Mouse (Mus musculus): ENCODE results near the gene Atp7a. TPM values are rescaled to one million over a fixed set of nuclear protein-coding genes. Genes with fewer than 3 reads are reported as not detected.

Atp7a gene
- polyA plus RNA-seq, 1 experiment from 2014 or later = 37.8 TPM

- ATAC-seq (ENCODE audit: low FRiP score, low TSS enrichment) = no peak
- H3K4me2 ChIP-seq (replicated peaks; ENCODE audit: low read depth, low read length) = no peak within 1 kb of the TSS
- WGBS = 88% methylated on average over 6 of the region's 6 CpGs
- H3K36me3 ChIP-seq (ENCODE audit: control insufficient read depth, insufficient read depth, low read length) = no peaks in the 10 kb centered on the region
- H3K9ac ChIP-seq (ENCODE audit: low read depth, low read length) = no peak within 1 kb of the TSS
- H3K9me3 ChIP-seq (ENCODE audit: control insufficient read depth, low read length) = no peaks in the 10 kb centered on the region
- H3K27me3 ChIP-seq (ENCODE audit: control insufficient read depth, insufficient read depth, low read length) = no peaks in the 10 kb centered on the region
- H3K4me3 ChIP-seq (ENCODE audit: low read length) = no peak within 1 kb of the TSS
- H3K27ac ChIP-seq (ENCODE audit: low read depth, low read length) = no peak within 1 kb of the TSS
- no peaks in the 10 kb centered on the region for H3K4me1 ChIP-seq (ENCODE audit: control insufficient read depth, insufficient read depth, low read length)
Measured at GRCm38 (mm10) chrX:106142936-106143335, 115.9 kb downstream of the Atp7a start, which contains the start of gene Tlr13. TSS of gene Tlr13 (plus strand) at chrX:106143204.

GRCm38 (mm10) chrX:106148185-106148584 is 121.1 kb downstream of the Atp7a start:
- Histone ChIP-seq H3K36me3 (ENCODE audit: control insufficient read depth, insufficient read depth, low read length) (no peaks in the 10 kb centered on the region), H3K9me3 (ENCODE audit: control insufficient read depth, low read length) (no peaks in the 10 kb centered on the region), H3K4me2 (replicated peaks; ENCODE audit: low read depth, low read length) (no peak overlapping the region), H3K9ac (ENCODE audit: low read depth, low read length) (no peak overlapping the region), H3K27ac (ENCODE audit: low read depth, low read length) (no peak overlapping the region), H3K4me3 (ENCODE audit: low read length) (no peak overlapping the region), H3K27me3 (ENCODE audit: control insufficient read depth, insufficient read depth, low read length) (no peaks in the 10 kb centered on the region), H3K4me1 (ENCODE audit: control insufficient read depth, insufficient read depth, low read length) (no peaks in the 10 kb centered on the region)
- 91% methylated on average over 1 of the region's 1 CpGs for WGBS
- no peak for ATAC-seq (ENCODE audit: low FRiP score, low TSS enrichment)

- Histone ChIP-seq H3K4me3 (ENCODE audit: low read length) (no peak overlapping the region), H3K4me2 (replicated peaks; ENCODE audit: low read depth, low read length) (no peak overlapping the region), H3K9ac (ENCODE audit: low read depth, low read length) (no peak overlapping the region), H3K9me3 (ENCODE audit: control insufficient read depth, low read length) (no peaks in the 10 kb centered on the region), H3K27ac (ENCODE audit: low read depth, low read length) (no peak overlapping the region), H3K36me3 (ENCODE audit: control insufficient read depth, insufficient read depth, low read length) (no peaks in the 10 kb centered on the region), H3K4me1 (ENCODE audit: control insufficient read depth, insufficient read depth, low read length) (no peaks in the 10 kb centered on the region), H3K27me3 (ENCODE audit: control insufficient read depth, insufficient read depth, low read length) (no peaks in the 10 kb centered on the region)
- ATAC-seq (ENCODE audit: low FRiP score, low TSS enrichment) = no peak
- WGBS = 83% methylated on average over 3 of the region's 3 CpGs
Measured at GRCm38 (mm10) chrX:106149460-106149859, 122.4 kb downstream of the Atp7a start.

GRCm38 (mm10) chrX:106154180-106154586 is 127.1 kb downstream of the Atp7a start:
- H3K4me2 ChIP-seq (replicated peaks; ENCODE audit: low read depth, low read length) = no peak overlapping the region
- H3K9me3 ChIP-seq (ENCODE audit: control insufficient read depth, low read length) = no peaks in the 10 kb centered on the region
- H3K4me1 ChIP-seq (ENCODE audit: control insufficient read depth, insufficient read depth, low read length) = no peaks in the 10 kb centered on the region
- H3K9ac ChIP-seq (ENCODE audit: low read depth, low read length) = no peak overlapping the region
- H3K4me3 ChIP-seq (ENCODE audit: low read length) = no peak overlapping the region
- H3K36me3 ChIP-seq (ENCODE audit: control insufficient read depth, insufficient read depth, low read length) = no peaks in the 10 kb centered on the region
- ATAC-seq (ENCODE audit: low FRiP score, low TSS enrichment) = no peak
- no peaks in the 10 kb centered on the region for H3K27me3 ChIP-seq (ENCODE audit: control insufficient read depth, insufficient read depth, low read length)
- H3K27ac ChIP-seq (ENCODE audit: low read depth, low read length) = no peak overlapping the region

- no peak overlapping the region for H3K4me3 ChIP-seq (ENCODE audit: low read length)
- no peak overlapping the region for H3K4me2 ChIP-seq (replicated peaks; ENCODE audit: low read depth, low read length)
- no peak overlapping the region for H3K9ac ChIP-seq (ENCODE audit: low read depth, low read length)
- H3K36me3 ChIP-seq (ENCODE audit: control insufficient read depth, insufficient read depth, low read length) = no peaks in the 10 kb centered on the region
- WGBS = 87% methylated on average over 4 of the region's 4 CpGs
- no peaks in the 10 kb centered on the region for H3K27me3 ChIP-seq (ENCODE audit: control insufficient read depth, insufficient read depth, low read length)
- H3K27ac ChIP-seq (ENCODE audit: low read depth, low read length) = no peak overlapping the region
- ATAC-seq (ENCODE audit: low FRiP score, low TSS enrichment) = no peak
- no peaks in the 10 kb centered on the region for H3K4me1 ChIP-seq (ENCODE audit: control insufficient read depth, insufficient read depth, low read length)
- no peaks in the 10 kb centered on the region for H3K9me3 ChIP-seq (ENCODE audit: control insufficient read depth, low read length)
Measured at GRCm38 (mm10) chrX:106155892-106156291, 128.8 kb downstream of the Atp7a start.

GRCm38 (mm10) chrX:106163995-106164394 is 136.9 kb downstream of the Atp7a start:
- no peaks in the 10 kb centered on the region for H3K36me3 ChIP-seq (ENCODE audit: control insufficient read depth, insufficient read depth, low read length)
- no peak for ATAC-seq (ENCODE audit: low FRiP score, low TSS enrichment)
- H3K9me3 ChIP-seq (ENCODE audit: control insufficient read depth, low read length) = no peaks in the 10 kb centered on the region
- H3K4me1 ChIP-seq (ENCODE audit: control insufficient read depth, insufficient read depth, low read length) = no peaks in the 10 kb centered on the region
- H3K27me3 ChIP-seq (ENCODE audit: control insufficient read depth, insufficient read depth, low read length) = no peaks in the 10 kb centered on the region
- H3K27ac ChIP-seq (ENCODE audit: low read depth, low read length) = no peak overlapping the region
- WGBS = 59% methylated on average over 5 of the region's 5 CpGs
- H3K4me2 ChIP-seq (replicated peaks; ENCODE audit: low read depth, low read length) = no peak overlapping the region
- no peak overlapping the region for H3K9ac ChIP-seq (ENCODE audit: low read depth, low read length)
- H3K4me3 ChIP-seq (ENCODE audit: low read length) = no peak overlapping the region

- Histone ChIP-seq H3K36me3 (ENCODE audit: control insufficient read depth, insufficient read depth, low read length) (no peaks in the 10 kb centered on the region), H3K27ac (ENCODE audit: low read depth, low read length) (no peak overlapping the region), H3K27me3 (ENCODE audit: control insufficient read depth, insufficient read depth, low read length) (no peaks in the 10 kb centered on the region), H3K9me3 (ENCODE audit: control insufficient read depth, low read length) (no peaks in the 10 kb centered on the region), H3K4me2 (replicated peaks; ENCODE audit: low read depth, low read length) (no peak overlapping the region), H3K9ac (ENCODE audit: low read depth, low read length) (no peak overlapping the region), H3K4me1 (ENCODE audit: control insufficient read depth, insufficient read depth, low read length) (no peaks in the 10 kb centered on the region), H3K4me3 (ENCODE audit: low read length) (no peak overlapping the region)
- ATAC-seq (ENCODE audit: low FRiP score, low TSS enrichment) = no peak
- 72% methylated on average over 5 of the region's 5 CpGs for WGBS
Measured at GRCm38 (mm10) chrX:106164555-106164954, 137.5 kb downstream of the Atp7a start.

GRCm38 (mm10) chrX:106165089-106165488 is 138.0 kb downstream of the Atp7a start:
- no peak overlapping the region for H3K27ac ChIP-seq (ENCODE audit: low read depth, low read length)
- H3K9me3 ChIP-seq (ENCODE audit: control insufficient read depth, low read length) = no peaks in the 10 kb centered on the region
- no peaks in the 10 kb centered on the region for H3K4me1 ChIP-seq (ENCODE audit: control insufficient read depth, insufficient read depth, low read length)
- no peaks in the 10 kb centered on the region for H3K36me3 ChIP-seq (ENCODE audit: control insufficient read depth, insufficient read depth, low read length)
- H3K4me2 ChIP-seq (replicated peaks; ENCODE audit: low read depth, low read length) = no peak overlapping the region
- WGBS = 79% methylated on average over 1 of the region's 1 CpGs
- no peak overlapping the region for H3K4me3 ChIP-seq (ENCODE audit: low read length)
- no peaks in the 10 kb centered on the region for H3K27me3 ChIP-seq (ENCODE audit: control insufficient read depth, insufficient read depth, low read length)
- no peak overlapping the region for H3K9ac ChIP-seq (ENCODE audit: low read depth, low read length)
- no peak for ATAC-seq (ENCODE audit: low FRiP score, low TSS enrichment)

- H3K36me3 ChIP-seq (ENCODE audit: control insufficient read depth, insufficient read depth, low read length) = no peaks in the 10 kb centered on the region
- H3K9me3 ChIP-seq (ENCODE audit: control insufficient read depth, low read length) = no peaks in the 10 kb centered on the region
- H3K27me3 ChIP-seq (ENCODE audit: control insufficient read depth, insufficient read depth, low read length) = no peaks in the 10 kb centered on the region
- H3K4me1 ChIP-seq (ENCODE audit: control insufficient read depth, insufficient read depth, low read length) = no peaks in the 10 kb centered on the region
- H3K4me2 ChIP-seq (replicated peaks; ENCODE audit: low read depth, low read length) = peak overlapping the region; percentile 35
- WGBS = 42% methylated on average over 18 of the region's 18 CpGs
- H3K4me3 ChIP-seq (ENCODE audit: low read length) = peak overlapping the region; percentile 28
- peak; percentile 92 for ATAC-seq (ENCODE audit: low FRiP score, low TSS enrichment)
- H3K9ac ChIP-seq (ENCODE audit: low read depth, low read length) = peak overlapping the region; percentile 47
- H3K27ac ChIP-seq (ENCODE audit: low read depth, low read length) = no peak overlapping the region
Measured at GRCm38 (mm10) chrX:106171106-106171852, 144.2 kb downstream of the Atp7a start.

Measured in kidney, embryonic 14.5 days (tissue).